Mouse (Mus musculus): ENCODE data around the gene Cd177. TPM values are rescaled to one million over a fixed set of nuclear protein-coding genes. Genes with fewer than 3 reads are reported as not detected.
"Not testable (repeated sequence)": the region's sequence is repeated elsewhere in the genome, so short reads cannot be mapped to it uniquely, and the experiment has no call there.

Cd177 gene
- total and polyA plus RNA-seq, 2 experiments: 0.09 TPM; not detected in 1

GRCm38 (mm10) chr7:24708832-24709292 lies 51.2 kb downstream of the Cd177 start, which contains the start of gene BC049730:
TSS of gene BC049730 (plus strand) at chr7:24709242.
- TF ChIP-seq CTCF (IDR thresholded peaks at IDR 0.05; ENCODE audit: low read depth, low read length): no peak
- no peak for TF ChIP-seq POLR2A (IDR thresholded peaks at IDR 0.05; ENCODE audit: extremely low read depth, insufficient read depth, low read length)
- WGBS: 93% methylated on average over 14 of the region's 14 CpGs

DNA sequence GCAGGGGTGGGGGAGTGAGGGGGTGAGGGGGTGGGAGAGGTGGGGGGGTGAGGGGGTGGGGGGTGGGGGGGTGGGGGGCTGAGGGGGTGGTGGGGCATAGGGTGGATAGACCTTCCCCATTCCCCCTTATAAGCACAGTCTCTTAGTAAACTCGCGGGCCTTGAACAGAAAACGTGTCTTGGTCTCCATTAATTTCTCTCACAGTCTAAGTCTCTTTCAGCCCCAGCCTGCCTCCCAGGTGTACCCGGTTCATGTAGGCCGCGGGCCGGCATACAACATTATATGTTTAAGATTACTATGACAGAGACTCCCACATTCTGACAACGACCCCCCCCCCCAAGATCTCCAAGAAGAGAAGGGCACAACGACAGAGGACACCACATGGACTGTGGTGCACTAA lies 57.3 kb downstream of the Cd177 start:
- H3K4me1 ChIP-seq (ENCODE audit: control insufficient read depth, insufficient read depth, low read length); DNase-seq (ENCODE audit: extremely low read depth, low read depth, low spot score); H3K27ac ChIP-seq (replicated peaks; ENCODE audit: insufficient read depth, low read depth, low read length); H3K36me3 ChIP-seq (ENCODE audit: control insufficient read depth, insufficient read depth, low read length); H3K27me3 ChIP-seq (ENCODE audit: control insufficient read depth, insufficient read depth, low read length); H3K9ac ChIP-seq (ENCODE audit: low read depth, low read length); H3K79me2 ChIP-seq (ENCODE audit: control insufficient read depth, insufficient read depth, low read length); H3K4me3 ChIP-seq (ENCODE audit: insufficient read depth, low read depth, low read length): not testable (repeated sequence)
- WGBS: 79% methylated on average over 9 of the region's 9 CpGs

More at GRCm38 (mm10) chr7:24708832-24709292, 51.2 kb downstream of the Cd177 start, which contains the start of gene BC049730:
- no peak for DNase-seq (ENCODE audit: extremely low read depth, low read depth, low spot score)
- H3K36me3 ChIP-seq (ENCODE audit: control insufficient read depth, insufficient read depth, low read length): no peaks in the 10 kb centered on the region
- H3K79me2 ChIP-seq (ENCODE audit: control insufficient read depth, insufficient read depth, low read length): no peaks in the 10 kb centered on the region
- H3K9ac ChIP-seq (ENCODE audit: low read depth, low read length): no peak within 1 kb of the TSS
- H3K4me1 ChIP-seq (ENCODE audit: control insufficient read depth, insufficient read depth, low read length): no peaks in the 10 kb centered on the region
- H3K27ac ChIP-seq (replicated peaks; ENCODE audit: insufficient read depth, low read depth, low read length): no peak within 1 kb of the TSS
- no peak within 1 kb of the TSS for H3K4me3 ChIP-seq (ENCODE audit: insufficient read depth, low read depth, low read length)
- H3K27me3 ChIP-seq (ENCODE audit: control insufficient read depth, insufficient read depth, low read length): no peaks in the 10 kb centered on the region

- H3K79me2 ChIP-seq (ENCODE audit: control insufficient read depth, insufficient read depth, low read length); H3K4me3 ChIP-seq (ENCODE audit: insufficient read depth, low read depth, low read length); H3K4me1 ChIP-seq (ENCODE audit: control insufficient read depth, insufficient read depth, low read length); H3K9ac ChIP-seq (ENCODE audit: low read depth, low read length); H3K36me3 ChIP-seq (ENCODE audit: control insufficient read depth, insufficient read depth, low read length); DNase-seq (ENCODE audit: extremely low read depth, low read depth, low spot score); H3K27me3 ChIP-seq (ENCODE audit: control insufficient read depth, insufficient read depth, low read length); H3K27ac ChIP-seq (replicated peaks; ENCODE audit: insufficient read depth, low read depth, low read length): not testable (repeated sequence)
- 88% methylated on average over 4 of the region's 4 CpGs for WGBS
Measured at GRCm38 (mm10) chr7:24697891-24698290, 62.2 kb downstream of the Cd177 start.

Other genes with a start within 250 kb of the Cd177 start
- not detected in 2 replicates for gene AC161166.1, start 247.9 kb downstream of the Cd177 start, total RNA-seq (2014; rRNA removed)
- gene AC161166.1, start 247.9 kb downstream of the Cd177 start, polyA plus RNA-seq (2012; rRNA removed): not detected in 2 replicates
- gene Irgq, start 229.6 kb downstream of the Cd177 start, total RNA-seq (2014; rRNA removed): 3.0 and 4.8 TPM in 2 replicates
- 12.5 and 14.0 TPM in 2 replicates for gene Irgq, start 229.6 kb downstream of the Cd177 start, polyA plus RNA-seq (2012; rRNA removed)
- not detected in 2 replicates for gene Pinlyp, start 214.2 kb downstream of the Cd177 start, total RNA-seq (2014; rRNA removed)
- not detected in 2 replicates for gene Pinlyp, start 214.2 kb downstream of the Cd177 start, polyA plus RNA-seq (2012; rRNA removed)
- gene Xrcc1, start 214.0 kb downstream of the Cd177 start, total RNA-seq (2014; rRNA removed): 4.8 and 7.4 TPM in 2 replicates
- 12.6 and 17.1 TPM in 2 replicates for gene Xrcc1, start 214.0 kb downstream of the Cd177 start, polyA plus RNA-seq (2012; rRNA removed)
- 71.1 and 91.4 TPM in 2 replicates for gene Ethe1, start 172.8 kb downstream of the Cd177 start, total RNA-seq (2014; rRNA removed)
- 227 and 244 TPM in 2 replicates for gene Ethe1, start 172.8 kb downstream of the Cd177 start, polyA plus RNA-seq (2012; rRNA removed)
- gene Zfp575, start 172.7 kb downstream of the Cd177 start, total RNA-seq (2014; rRNA removed): not detected in 2 replicates
- 0.02 TPM in 1 of 2 replicates, not detected in the other for gene Zfp575, start 172.7 kb downstream of the Cd177 start, polyA plus RNA-seq (2012; rRNA removed)
- gene Phldb3, start 149.5 kb downstream of the Cd177 start, total RNA-seq (2014; rRNA removed): 1.4 and 1.5 TPM in 2 replicates
- 3.4 and 3.5 TPM in 2 replicates for gene Phldb3, start 149.5 kb downstream of the Cd177 start, polyA plus RNA-seq (2012; rRNA removed)
- gene Lypd3, start 123.8 kb downstream of the Cd177 start, total RNA-seq (2014; rRNA removed): not detected in 2 replicates
- not detected in 2 replicates for gene Lypd3, start 123.8 kb downstream of the Cd177 start, polyA plus RNA-seq (2012; rRNA removed)
- not detected in 2 replicates for gene Tex101, start 83.6 kb downstream of the Cd177 start, total RNA-seq (2014; rRNA removed)
- not detected in 2 replicates for gene Tex101, start 83.6 kb downstream of the Cd177 start, polyA plus RNA-seq (2012; rRNA removed)
- not detected in 2 replicates for gene BC049730, start 51.1 kb downstream of the Cd177 start, total RNA-seq (2014; rRNA removed)
- gene BC049730, start 51.1 kb downstream of the Cd177 start, polyA plus RNA-seq (2012; rRNA removed): not detected in 2 replicates
- not detected in 2 replicates for gene Gm4763, start 33.4 kb downstream of the Cd177 start, total RNA-seq (2014; rRNA removed)
- not detected in 2 replicates for gene Gm4763, start 33.4 kb downstream of the Cd177 start, polyA plus RNA-seq (2012; rRNA removed)
- not detected in 2 replicates for gene Ceacam10, start 16.9 kb upstream of the Cd177 start, total RNA-seq (2014; rRNA removed)
- gene Ceacam10, start 16.9 kb upstream of the Cd177 start, polyA plus RNA-seq (2012; rRNA removed): not detected in 2 replicates
- not detected in 2 replicates for gene Gm9844, start 101.9 kb upstream of the Cd177 start, total RNA-seq (2014; rRNA removed)
- not detected in 2 replicates for gene Gm9844, start 101.9 kb upstream of the Cd177 start, polyA plus RNA-seq (2012; rRNA removed)
- gene Lypd4, start 109.6 kb upstream of the Cd177 start, total RNA-seq (2014; rRNA removed): not detected in 2 replicates
- gene Lypd4, start 109.6 kb upstream of the Cd177 start, polyA plus RNA-seq (2012; rRNA removed): not detected in 2 replicates
- gene Dmrtc2, start 109.7 kb upstream of the Cd177 start, total RNA-seq (2014; rRNA removed): not detected in 2 replicates
- gene Dmrtc2, start 109.7 kb upstream of the Cd177 start, polyA plus RNA-seq (2012; rRNA removed): not detected in 2 replicates
- gene Rps19, start 124.1 kb upstream of the Cd177 start, total RNA-seq (2014; rRNA removed): 205 and 255 TPM in 2 replicates
- 191 and 262 TPM in 2 replicates for gene Rps19, start 124.1 kb upstream of the Cd177 start, polyA plus RNA-seq (2012; rRNA removed)
- gene Cd79a, start 137.1 kb upstream of the Cd177 start, total RNA-seq (2014; rRNA removed): 0.18 and 0.60 TPM in 2 replicates
- 2.0 and 5.7 TPM in 2 replicates for gene Cd79a, start 137.1 kb upstream of the Cd177 start, polyA plus RNA-seq (2012; rRNA removed)
- gene Arhgef1, start 142.6 kb upstream of the Cd177 start, total RNA-seq (2014; rRNA removed): 8.5 and 15.5 TPM in 2 replicates
- 46.6 and 62.9 TPM in 2 replicates for gene Arhgef1, start 142.6 kb upstream of the Cd177 start, polyA plus RNA-seq (2012; rRNA removed)
- not detected in 2 replicates for gene Gm4881, start 184.2 kb upstream of the Cd177 start, total RNA-seq (2014; rRNA removed)
- gene Gm4881, start 184.2 kb upstream of the Cd177 start, polyA plus RNA-seq (2012; rRNA removed): not detected in 2 replicates
- gene Rabac1, start 212.4 kb upstream of the Cd177 start, total RNA-seq (2014; rRNA removed): 130 and 148 TPM in 2 replicates
- gene Rabac1, start 212.4 kb upstream of the Cd177 start, polyA plus RNA-seq (2012; rRNA removed): 230 and 233 TPM in 2 replicates
- 0.28 and 0.40 TPM in 2 replicates for gene Atp1a3, start 245.6 kb upstream of the Cd177 start, total RNA-seq (2014; rRNA removed)
- 0.06 and 0.37 TPM in 2 replicates for gene Atp1a3, start 245.6 kb upstream of the Cd177 start, polyA plus RNA-seq (2012; rRNA removed)

All from liver, adult 2 months (tissue).